Mouse (Mus musculus): Measurements from ENCODE around the gene Bin2. TPM values are rescaled to one million over a fixed set of nuclear protein-coding genes. Genes with fewer than 3 reads are reported as not detected.
A peak's percentile ranks its signal among the peaks of the same experiment; 100 is the strongest.

Gene Bin2
- polyA plus RNA-seq, 1 experiment from 2014 or later = 4.2 TPM

DNA sequence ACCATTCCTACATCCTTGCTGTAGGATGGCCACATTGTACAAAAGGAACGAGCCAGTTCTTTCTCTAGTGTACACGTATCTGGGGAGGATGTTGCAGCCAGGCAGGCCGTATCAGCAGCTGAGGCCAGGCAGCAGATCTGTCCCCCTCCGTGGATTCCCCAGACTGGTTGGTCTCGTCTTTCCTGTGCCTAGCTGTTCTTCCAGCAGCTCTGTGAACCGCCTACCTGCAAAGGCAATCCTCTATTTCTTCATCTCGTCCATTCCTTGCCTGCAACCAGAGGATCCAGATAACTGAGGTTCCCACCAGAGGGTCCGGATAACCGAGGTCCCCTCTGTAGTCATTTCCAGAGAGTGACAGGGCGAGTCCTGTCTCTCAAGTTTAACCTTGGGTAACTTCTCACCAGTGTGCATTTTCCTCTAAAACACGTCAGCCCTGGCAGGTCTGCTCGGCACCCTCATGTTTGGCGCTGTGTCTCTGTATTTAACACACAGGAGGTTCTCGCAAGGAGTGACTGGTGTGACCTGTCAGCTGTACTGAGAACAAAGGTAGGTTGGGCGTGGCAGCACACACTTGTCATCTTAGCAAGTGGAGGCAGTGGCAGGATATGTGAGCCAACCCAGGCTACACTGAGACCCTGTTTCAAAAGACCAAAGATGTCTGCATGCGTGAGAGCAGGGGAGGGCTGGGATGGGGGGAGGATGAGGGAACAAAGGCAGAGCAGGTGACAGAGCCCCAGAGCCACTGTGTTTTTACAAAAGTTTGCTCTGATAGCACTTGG lies 29.2 kb downstream of the Bin2 start:
- H3K27ac ChIP-seq (replicated peaks; ENCODE audit: low read depth, low read length) = no peak overlapping the region
- peaks cover 13% of the 10 kb centered on the region for H3K4me1 ChIP-seq (ENCODE audit: control insufficient read depth, insufficient read depth, low read length)
- no peak overlapping the region for H3K9ac ChIP-seq (ENCODE audit: low read length)
- no peak for DNase-seq (ENCODE audit: low spot score)
- no peaks in the 10 kb centered on the region for H3K9me3 ChIP-seq (ENCODE audit: control insufficient read depth, low read length)
- H3K36me3 ChIP-seq (ENCODE audit: control insufficient read depth, insufficient read depth, low read length) = no peaks in the 10 kb centered on the region
- H3K4me2 ChIP-seq (ENCODE audit: low read depth, severe bottlenecking) = no peak overlapping the region
- no peak for ATAC-seq (ENCODE audit: insufficient number of reproducible peaks, low FRiP score, low TSS enrichment, low read depth)
- no peak overlapping the region for H3K4me3 ChIP-seq (ENCODE audit: low read depth, low read length)
- peaks cover 34% of the 10 kb centered on the region for H3K27me3 ChIP-seq (ENCODE audit: control insufficient read depth, insufficient read depth, low read length)
- WGBS = 77% methylated on average over 16 of the region's 16 CpGs

DNA sequence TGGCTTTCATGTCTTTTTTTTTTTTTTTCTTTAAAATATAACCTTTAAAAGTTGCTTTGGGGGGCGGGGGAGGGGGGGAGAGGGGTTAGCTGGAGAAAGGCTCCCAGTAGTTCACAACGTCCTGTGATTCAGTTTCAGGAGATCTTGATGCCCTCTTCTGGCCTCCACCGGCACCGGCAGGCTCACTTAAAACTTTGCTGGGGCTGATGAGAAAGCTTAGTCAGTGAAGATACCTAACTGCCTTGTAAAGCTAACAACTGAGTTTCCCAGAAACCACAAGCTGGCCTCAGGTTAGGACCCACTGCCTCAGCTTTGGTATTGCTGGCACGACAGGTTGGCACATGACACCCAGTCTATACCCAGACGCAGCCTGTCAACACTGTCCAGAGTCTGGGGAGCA lies 31.7 kb downstream of the Bin2 start:
- WGBS = 15% methylated on average over 6 of the region's 6 CpGs
- ATAC-seq (ENCODE audit: insufficient number of reproducible peaks, low FRiP score, low TSS enrichment, low read depth) (no peak), DNase-seq (ENCODE audit: low spot score) (no peak)
- H3K9me3 ChIP-seq (ENCODE audit: control insufficient read depth, low read length) = no peaks in the 10 kb centered on the region
- no peak overlapping the region for H3K4me2 ChIP-seq (ENCODE audit: low read depth, severe bottlenecking)
- no peak overlapping the region for H3K4me3 ChIP-seq (ENCODE audit: low read depth, low read length)
- H3K4me1 ChIP-seq (ENCODE audit: control insufficient read depth, insufficient read depth, low read length) = peaks cover 13% of the 10 kb centered on the region
- H3K27ac ChIP-seq (replicated peaks; ENCODE audit: low read depth, low read length) = no peak overlapping the region
- H3K36me3 ChIP-seq (ENCODE audit: control insufficient read depth, insufficient read depth, low read length) = no peaks in the 10 kb centered on the region
- H3K27me3 ChIP-seq (ENCODE audit: control insufficient read depth, insufficient read depth, low read length) = peaks cover 43% of the 10 kb centered on the region
- no peak overlapping the region for H3K9ac ChIP-seq (ENCODE audit: low read length)

DNA sequence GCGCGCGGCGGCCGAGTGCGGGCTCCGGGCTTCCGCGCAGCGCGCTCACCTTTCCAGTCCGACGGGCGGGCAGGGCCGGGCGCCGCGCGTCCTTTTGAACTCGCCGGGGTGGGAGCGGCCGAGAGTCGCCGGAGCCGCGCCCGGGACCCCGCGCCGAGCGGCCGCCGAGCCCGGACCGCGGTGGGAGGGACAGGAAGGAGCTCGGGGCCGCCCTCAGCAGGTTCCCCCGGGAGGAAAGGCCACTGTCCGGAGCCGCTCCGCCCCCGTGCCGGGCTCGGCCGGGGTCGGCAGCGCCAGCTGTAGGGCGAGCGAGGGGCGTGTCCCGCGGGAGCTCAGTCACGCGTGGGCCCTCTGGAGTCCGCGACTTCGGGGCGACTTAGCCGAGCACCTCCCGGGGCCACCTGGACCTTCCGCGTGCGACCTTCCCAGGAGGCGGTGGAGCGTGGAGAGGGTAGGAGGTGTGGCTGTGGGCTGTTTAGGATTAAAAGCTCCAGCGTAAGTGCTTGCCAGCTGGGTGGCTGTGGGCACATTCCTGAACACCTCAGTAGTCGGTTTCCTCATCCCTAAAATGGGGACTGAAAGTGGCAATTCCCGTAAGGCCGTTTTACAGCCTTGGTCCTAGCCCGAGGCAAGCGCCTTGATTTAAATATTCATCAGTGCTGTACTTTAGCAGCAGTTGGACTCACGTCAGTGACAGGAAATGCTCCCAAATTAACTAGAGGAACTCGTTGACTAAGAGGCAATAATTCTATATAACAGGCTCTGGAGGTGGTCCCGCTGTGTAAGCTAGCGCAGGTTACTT lies 32.5 kb downstream of the Bin2 start, which contains the start of gene Smagp:
TSS of gene Smagp (minus strand) at position 241 of the 802 bp plus-strand sequence.
- no peak within 1 kb of the TSS for H3K27ac ChIP-seq (replicated peaks; ENCODE audit: low read depth, low read length)
- H3K9ac ChIP-seq (ENCODE audit: low read length) = peak within 1 kb of the TSS; percentile 47; the same call in 1 of the 2 replicates
- DNase-seq (ENCODE audit: low spot score) (peak; percentile 56), ATAC-seq (ENCODE audit: insufficient number of reproducible peaks, low FRiP score, low TSS enrichment, low read depth) (no peak)
- peaks cover 13% of the 10 kb centered on the region for H3K4me1 ChIP-seq (ENCODE audit: control insufficient read depth, insufficient read depth, low read length)
- peaks cover 43% of the 10 kb centered on the region for H3K27me3 ChIP-seq (ENCODE audit: control insufficient read depth, insufficient read depth, low read length)
- H3K4me2 ChIP-seq (ENCODE audit: low read depth, severe bottlenecking) = peak within 1 kb of the TSS; percentile 89
- H3K9me3 ChIP-seq (ENCODE audit: control insufficient read depth, low read length) = no peaks in the 10 kb centered on the region
- no peaks in the 10 kb centered on the region for H3K36me3 ChIP-seq (ENCODE audit: control insufficient read depth, insufficient read depth, low read length)
- H3K4me3 ChIP-seq (ENCODE audit: low read depth, low read length) = peak within 1 kb of the TSS; percentile 50
- WGBS = under 1% methylated on average over 49 of the region's 77 CpGs

DNA sequence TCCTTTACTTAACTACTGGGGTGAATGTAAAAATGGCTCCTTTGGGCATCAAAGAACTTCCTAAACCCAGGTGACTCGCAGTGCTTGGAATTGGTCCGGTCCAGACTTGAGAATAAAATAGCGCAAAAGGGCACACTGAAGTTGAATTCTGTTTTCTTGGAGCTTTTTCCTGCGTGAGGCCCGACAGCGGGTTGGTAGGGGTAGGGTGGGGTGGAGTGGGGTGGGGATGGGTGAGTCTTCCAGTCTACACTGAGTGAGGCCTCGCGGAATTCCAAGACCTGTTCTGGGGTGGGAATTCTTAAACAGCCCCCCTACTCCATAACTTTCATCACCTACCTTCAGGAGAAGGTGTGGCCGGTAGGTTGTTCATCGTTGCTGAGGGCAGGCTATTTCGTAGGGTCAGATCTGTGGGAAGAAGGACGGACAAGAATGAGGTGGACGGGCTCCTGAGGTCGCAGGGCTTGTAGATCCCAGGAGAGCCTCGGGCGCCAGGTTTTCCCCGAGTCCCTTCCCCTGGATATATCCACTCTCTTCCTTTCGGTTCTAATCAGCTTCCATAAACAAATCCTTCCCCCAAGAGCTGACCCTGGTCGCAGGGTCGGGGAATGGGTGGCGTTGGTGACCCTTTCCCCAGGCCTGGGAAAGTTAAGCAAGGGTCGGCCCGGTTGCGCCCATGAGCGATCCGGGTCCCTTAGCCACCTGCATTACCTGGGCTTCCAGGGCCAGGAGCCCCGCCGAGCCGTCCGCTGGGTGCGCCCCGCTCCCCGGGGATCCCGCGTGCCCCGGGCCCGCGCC lies 33.3 kb downstream of the Bin2 start:
- peak overlapping the region; percentile 89 for H3K4me2 ChIP-seq (ENCODE audit: low read depth, severe bottlenecking)
- no peaks in the 10 kb centered on the region for H3K9me3 ChIP-seq (ENCODE audit: control insufficient read depth, low read length)
- H3K36me3 ChIP-seq (ENCODE audit: control insufficient read depth, insufficient read depth, low read length) = no peaks in the 10 kb centered on the region
- ATAC-seq (ENCODE audit: insufficient number of reproducible peaks, low FRiP score, low TSS enrichment, low read depth) (no peak), DNase-seq (ENCODE audit: low spot score) (peak; percentile 47)
- H3K9ac ChIP-seq (ENCODE audit: low read length) = peak overlapping the region; percentile 47; the same call in 1 of the 2 replicates
- WGBS = 3% methylated on average over 33 of the region's 38 CpGs
- H3K27me3 ChIP-seq (ENCODE audit: control insufficient read depth, insufficient read depth, low read length) = peaks cover 43% of the 10 kb centered on the region
- H3K27ac ChIP-seq (replicated peaks; ENCODE audit: low read depth, low read length) = no peak overlapping the region
- H3K4me1 ChIP-seq (ENCODE audit: control insufficient read depth, insufficient read depth, low read length) = peaks cover 13% of the 10 kb centered on the region
- H3K4me3 ChIP-seq (ENCODE audit: low read depth, low read length) = peak overlapping the region; percentile 50

DNA sequence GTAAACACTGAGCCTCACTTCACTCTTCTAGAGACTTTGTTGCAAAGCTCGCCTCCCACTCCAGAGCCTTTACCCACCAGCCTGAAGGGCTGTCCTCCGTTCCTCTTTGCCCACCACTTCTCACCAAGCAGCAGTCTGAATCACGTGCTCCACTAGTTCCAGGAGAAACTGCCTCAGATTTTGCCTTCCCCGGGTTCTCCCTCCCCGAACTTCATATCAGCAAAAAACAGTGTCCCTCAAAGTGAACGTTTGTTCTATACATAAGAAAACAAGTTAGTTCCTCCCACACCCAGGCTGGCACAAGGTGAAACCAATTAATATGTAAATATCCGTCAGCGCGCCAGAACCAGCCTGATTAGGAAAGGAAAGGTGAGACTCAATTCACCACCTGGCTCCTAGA lies 34.1 kb downstream of the Bin2 start:
- Histone ChIP-seq H3K36me3 (ENCODE audit: control insufficient read depth, insufficient read depth, low read length) (no peaks in the 10 kb centered on the region), H3K9me3 (ENCODE audit: control insufficient read depth, low read length) (no peaks in the 10 kb centered on the region), H3K4me1 (ENCODE audit: control insufficient read depth, insufficient read depth, low read length) (peaks cover 13% of the 10 kb centered on the region), H3K4me3 (ENCODE audit: low read depth, low read length) (no peak overlapping the region), H3K4me2 (ENCODE audit: low read depth, severe bottlenecking) (no peak overlapping the region), H3K27me3 (ENCODE audit: control insufficient read depth, insufficient read depth, low read length) (peaks cover 43% of the 10 kb centered on the region), H3K9ac (ENCODE audit: low read length) (no peak overlapping the region), H3K27ac (replicated peaks; ENCODE audit: low read depth, low read length) (no peak overlapping the region)
- ATAC-seq (ENCODE audit: insufficient number of reproducible peaks, low FRiP score, low TSS enrichment, low read depth) = no peak
- WGBS = 9% methylated on average over 9 of the region's 9 CpGs
- no peak for DNase-seq (ENCODE audit: low spot score)

DNA sequence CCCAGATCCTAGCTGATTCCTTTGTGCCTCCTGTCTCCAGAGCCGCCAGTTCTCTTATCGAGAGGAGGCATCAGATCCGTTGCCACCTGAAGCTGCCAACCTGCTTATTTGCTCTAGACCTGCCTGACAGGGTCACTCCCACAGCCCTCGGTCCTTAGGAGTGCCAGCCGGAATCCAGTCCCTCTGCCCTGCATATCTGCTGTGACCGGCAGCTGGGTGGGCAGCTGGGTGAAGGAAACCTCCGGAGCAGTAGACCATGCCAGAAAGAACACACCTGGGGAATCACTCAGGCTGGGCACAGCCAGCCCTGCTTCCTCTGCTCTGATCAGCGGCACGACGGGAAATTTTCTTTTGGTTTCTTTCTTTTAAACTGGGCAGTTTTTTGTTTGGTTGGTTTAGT lies 36.0 kb downstream of the Bin2 start:
- ATAC-seq (ENCODE audit: insufficient number of reproducible peaks, low FRiP score, low TSS enrichment, low read depth) = no peak
- Histone ChIP-seq H3K36me3 (ENCODE audit: control insufficient read depth, insufficient read depth, low read length) (no peaks in the 10 kb centered on the region), H3K9ac (ENCODE audit: low read length) (no peak overlapping the region), H3K4me1 (ENCODE audit: control insufficient read depth, insufficient read depth, low read length) (peaks cover 13% of the 10 kb centered on the region), H3K4me2 (ENCODE audit: low read depth, severe bottlenecking) (no peak overlapping the region), H3K9me3 (ENCODE audit: control insufficient read depth, low read length) (no peaks in the 10 kb centered on the region), H3K27ac (replicated peaks; ENCODE audit: low read depth, low read length) (no peak overlapping the region), H3K4me3 (ENCODE audit: low read depth, low read length) (no peak overlapping the region), H3K27me3 (ENCODE audit: control insufficient read depth, insufficient read depth, low read length) (peaks cover 38% of the 10 kb centered on the region)
- WGBS = 84% methylated on average over 10 of the region's 10 CpGs
- DNase-seq (ENCODE audit: low spot score) = no peak

DNA sequence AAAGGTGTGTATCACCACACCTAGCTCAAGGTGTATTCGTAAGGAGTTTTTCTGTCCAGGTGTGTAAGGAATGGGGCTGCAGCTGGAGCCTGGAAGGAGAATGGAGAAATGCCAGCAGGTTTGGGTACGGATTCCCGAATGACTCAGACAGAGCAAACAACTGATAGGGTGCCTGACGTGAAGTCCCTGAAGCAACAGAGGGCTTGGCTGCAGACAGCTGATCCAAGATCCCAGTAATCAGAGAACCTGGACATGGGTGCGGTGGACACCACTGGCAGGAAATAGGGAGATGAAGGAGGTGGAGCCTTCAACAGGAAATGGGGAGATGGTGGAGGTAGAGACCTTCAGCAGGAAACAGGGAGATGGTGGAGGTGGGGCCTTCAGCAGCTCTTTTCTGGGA lies 37.0 kb downstream of the Bin2 start:
- Histone ChIP-seq H3K4me3 (ENCODE audit: low read depth, low read length) (no peak overlapping the region), H3K36me3 (ENCODE audit: control insufficient read depth, insufficient read depth, low read length) (no peaks in the 10 kb centered on the region), H3K27me3 (ENCODE audit: control insufficient read depth, insufficient read depth, low read length) (peaks cover 30% of the 10 kb centered on the region), H3K4me2 (ENCODE audit: low read depth, severe bottlenecking) (no peak overlapping the region), H3K9me3 (ENCODE audit: control insufficient read depth, low read length) (no peaks in the 10 kb centered on the region), H3K9ac (ENCODE audit: low read length) (no peak overlapping the region), H3K4me1 (ENCODE audit: control insufficient read depth, insufficient read depth, low read length) (peaks cover 22% of the 10 kb centered on the region), H3K27ac (replicated peaks; ENCODE audit: low read depth, low read length) (no peak overlapping the region)
- WGBS = 89% methylated on average over 5 of the region's 5 CpGs
- DNase-seq (ENCODE audit: low spot score) = no peak
- no peak for ATAC-seq (ENCODE audit: insufficient number of reproducible peaks, low FRiP score, low TSS enrichment, low read depth)

Measured in limb, embryonic 11.5 days (tissue).